Mouse (Mus musculus) neural tube, embryonic 15.5 days (tissue): ENCODE results near the gene Gm17482. TPM values are rescaled to one million over a fixed set of nuclear protein-coding genes. Genes with fewer than 3 reads are reported as not detected.

ENCODE experiments used
- ATAC-seq: fragments of 200-750 bp; cut with Nextera tagmentation; 2 replicates; pipeline ENCODE4 v1.8.0; 2017; ENCODE audit warnings: mild to moderate bottlenecking, moderate TSS enrichment, moderate library complexity; ENCODE audit not compliant: low FRiP score
- H3K27ac ChIP-seq: fragments of 300-500 bp; sonication (generic); replicated peaks from 2 replicates; pipeline ENCODE4 v1.5.1; 2015; ENCODE audit warnings: mild to moderate bottlenecking, inconsistent platforms
- H3K27me3 ChIP-seq: fragments of 300-500 bp; sonication (generic); replicated peaks from 2 replicates; pipeline ENCODE4 v1.6.1; 2015; ENCODE audit warnings: inconsistent platforms
- H3K36me3 ChIP-seq: fragments of 300-500 bp; sonication (generic); 2 replicates; pipeline ENCODE4 v1.6.1; 2015; ENCODE audit warnings: inconsistent platforms
- H3K4me1 ChIP-seq: fragments of 300-500 bp; sonication (generic); 2 replicates; pipeline ENCODE4 v1.6.1; 2015; ENCODE audit warnings: inconsistent platforms
- H3K4me2 ChIP-seq: fragments of 300-500 bp; sonication (generic); 2 replicates; pipeline ENCODE4 v1.6.1; 2015; ENCODE audit warnings: inconsistent platforms, mild to moderate bottlenecking, moderate library complexity
- H3K4me3 ChIP-seq: fragments of 300-500 bp; sonication (generic); replicated peaks from 2 replicates; pipeline ENCODE4 v1.5.1; 2015; ENCODE audit warnings: mild to moderate bottlenecking, inconsistent platforms
- H3K9ac ChIP-seq: fragments of 300-500 bp; sonication (generic); replicated peaks from 2 replicates; pipeline ENCODE4 v1.6.1; 2015; ENCODE audit warnings: mild to moderate bottlenecking, inconsistent platforms
- H3K9me3 ChIP-seq: fragments of 300-500 bp; sonication (generic); replicated peaks from 2 replicates; pipeline ENCODE4 v1.6.1; 2016; ENCODE audit warnings: inconsistent platforms
- WGBS: fragments of 180-500 bp; shearing (Covaris S2); methylation state at CpG from one replicate; pipeline ENCODE4 v1.1.7; 2015; ENCODE audit warnings: mixed read lengths; 5-methylcytosine and 5-hydroxymethylcytosine counted together
- polyA plus RNA-seq: library from polyadenylated mRNA; unstranded; fragments of >200 nt; fragmentation: Nextera tagmentation; extraction: Ambion mirVana; gene quantifications from 2 replicates; pipeline ENCODE4 v1.2.1, GENCODE M21; 2015

The Gm17482 gene
- polyA plus RNA-seq, result not detected in 2 replicates

GRCm38 (mm10) chr6:115227043-115227442, at the start of gene Gm17482:
TSS of gene Gm17482 (plus strand) at chr6:115227343.
- no peaks in the 10 kb centered on the region for H3K36me3 ChIP-seq
- 72% methylated on average over 4 of the region's 4 CpGs for WGBS
- ATAC-seq, result no peak
- H3K9me3 ChIP-seq, result no peaks in the 10 kb centered on the region
- peak within 1 kb of the TSS; percentile 10; the same call in 1 of the 2 replicates for H3K27ac ChIP-seq
- no peak within 1 kb of the TSS for H3K9ac ChIP-seq
- H3K4me1 ChIP-seq, result peaks cover 7% of the 10 kb centered on the region; the same call in 1 of the 2 replicates
- H3K4me3 ChIP-seq, result no peak within 1 kb of the TSS
- H3K27me3 ChIP-seq, result no peaks in the 10 kb centered on the region
- no peak within 1 kb of the TSS for H3K4me2 ChIP-seq

- Histone ChIP-seq H3K9me3 (no peaks in the 10 kb centered on the region), H3K4me2 (no peak overlapping the region), H3K27me3 (no peaks in the 10 kb centered on the region), H3K36me3 (no peaks in the 10 kb centered on the region), H3K9ac (no peak overlapping the region), H3K4me1 (no peaks in the 10 kb centered on the region), H3K4me3 (no peak overlapping the region), H3K27ac (no peak overlapping the region)
- no peak for ATAC-seq
- 40% methylated on average over 3 of the region's 3 CpGs for WGBS
Observed at GRCm38 (mm10) chr6:115178826-115179225, 48.3 kb upstream of the Gm17482 start.

- 71% methylated on average over 2 of the region's 2 CpGs for WGBS
Observed at GRCm38 (mm10) chr6:115181094-115181493, 46.0 kb upstream of the Gm17482 start.

GRCm38 (mm10) chr6:115191111-115191510, 36.0 kb upstream of the Gm17482 start:
- Histone ChIP-seq H3K4me1 (no peaks in the 10 kb centered on the region), H3K9me3 (no peaks in the 10 kb centered on the region), H3K27me3 (no peaks in the 10 kb centered on the region), H3K4me2 (no peak overlapping the region), H3K27ac (no peak overlapping the region), H3K9ac (no peak overlapping the region), H3K4me3 (no peak overlapping the region), H3K36me3 (no peaks in the 10 kb centered on the region)
- 75% methylated on average over 7 of the region's 7 CpGs for WGBS
- no peak for ATAC-seq

More at GRCm38 (mm10) chr6:115181094-115181493, 46.0 kb upstream of the Gm17482 start:
- Histone ChIP-seq H3K4me3 (no peak overlapping the region), H3K9me3 (no peaks in the 10 kb centered on the region), H3K36me3 (no peaks in the 10 kb centered on the region), H3K27me3 (no peaks in the 10 kb centered on the region), H3K4me1 (no peaks in the 10 kb centered on the region), H3K9ac (no peak overlapping the region), H3K27ac (no peak overlapping the region), H3K4me2 (no peak overlapping the region)
- ATAC-seq, result no peak

- Histone ChIP-seq H3K4me2 (no peak overlapping the region), H3K27ac (no peak overlapping the region), H3K27me3 (no peaks in the 10 kb centered on the region), H3K9me3 (no peaks in the 10 kb centered on the region), H3K9ac (no peak overlapping the region), H3K36me3 (no peaks in the 10 kb centered on the region), H3K4me1 (no peaks in the 10 kb centered on the region), H3K4me3 (no peak overlapping the region)
- WGBS, result 88% methylated on average over 3 of the region's 3 CpGs
- ATAC-seq, result no peak
Observed at GRCm38 (mm10) chr6:115200753-115201152, 26.4 kb upstream of the Gm17482 start.

GRCm38 (mm10) chr6:115203029-115203428, 24.1 kb upstream of the Gm17482 start:
- no peak overlapping the region for H3K27ac ChIP-seq
- 76% methylated on average over 3 of the region's 3 CpGs for WGBS
- H3K4me3 ChIP-seq, result no peak overlapping the region
- H3K9me3 ChIP-seq, result no peaks in the 10 kb centered on the region
- no peaks in the 10 kb centered on the region for H3K4me1 ChIP-seq
- ATAC-seq, result no peak
- no peaks in the 10 kb centered on the region for H3K36me3 ChIP-seq
- no peak overlapping the region for H3K9ac ChIP-seq
- no peak overlapping the region for H3K4me2 ChIP-seq
- no peaks in the 10 kb centered on the region for H3K27me3 ChIP-seq

- no peak overlapping the region for H3K9ac ChIP-seq
- H3K4me3 ChIP-seq, result no peak overlapping the region
- no peaks in the 10 kb centered on the region for H3K4me1 ChIP-seq
- H3K27ac ChIP-seq, result no peak overlapping the region
- WGBS, result 78% methylated on average over 2 of the region's 2 CpGs
- no peaks in the 10 kb centered on the region for H3K9me3 ChIP-seq
- no peak for ATAC-seq
- no peak overlapping the region for H3K4me2 ChIP-seq
- no peaks in the 10 kb centered on the region for H3K27me3 ChIP-seq
- H3K36me3 ChIP-seq, result no peaks in the 10 kb centered on the region
Observed at GRCm38 (mm10) chr6:115210187-115210586, 17.0 kb upstream of the Gm17482 start.

GRCm38 (mm10) chr6:115210820-115211219, 16.3 kb upstream of the Gm17482 start:
- no peak for ATAC-seq
- H3K4me1 ChIP-seq, result no peaks in the 10 kb centered on the region
- H3K36me3 ChIP-seq, result no peaks in the 10 kb centered on the region
- WGBS, result 89% methylated on average over 3 of the region's 3 CpGs
- no peak overlapping the region for H3K4me2 ChIP-seq
- no peaks in the 10 kb centered on the region for H3K9me3 ChIP-seq
- no peak overlapping the region for H3K27ac ChIP-seq
- H3K27me3 ChIP-seq, result no peaks in the 10 kb centered on the region
- no peak overlapping the region for H3K9ac ChIP-seq
- no peak overlapping the region for H3K4me3 ChIP-seq

- H3K4me2 ChIP-seq, result no peak overlapping the region
- H3K36me3 ChIP-seq, result no peaks in the 10 kb centered on the region
- H3K4me3 ChIP-seq, result no peak overlapping the region
- H3K27me3 ChIP-seq, result no peaks in the 10 kb centered on the region
- ATAC-seq, result no peak
- H3K9ac ChIP-seq, result no peak overlapping the region
- no peaks in the 10 kb centered on the region for H3K4me1 ChIP-seq
- H3K9me3 ChIP-seq, result no peaks in the 10 kb centered on the region
- WGBS, result 67% methylated on average over 5 of the region's 5 CpGs
- no peak overlapping the region for H3K27ac ChIP-seq
Observed at GRCm38 (mm10) chr6:115212132-115212903, 14.8 kb upstream of the Gm17482 start.

GRCm38 (mm10) chr6:115213129-115213528, 14.0 kb upstream of the Gm17482 start:
- Histone ChIP-seq H3K9ac (no peak overlapping the region), H3K4me3 (no peak overlapping the region), H3K4me2 (no peak overlapping the region), H3K36me3 (no peaks in the 10 kb centered on the region), H3K27me3 (no peaks in the 10 kb centered on the region), H3K27ac (no peak overlapping the region), H3K9me3 (no peaks in the 10 kb centered on the region), H3K4me1 (no peaks in the 10 kb centered on the region)
- WGBS, result 46% methylated on average over 5 of the region's 5 CpGs
- no peak for ATAC-seq

GRCm38 (mm10) chr6:115221215-115221641, 5.9 kb upstream of the Gm17482 start:
- no peak for ATAC-seq
- no peaks in the 10 kb centered on the region for H3K27me3 ChIP-seq
- H3K4me2 ChIP-seq, result no peak overlapping the region
- no peaks in the 10 kb centered on the region for H3K36me3 ChIP-seq
- no peaks in the 10 kb centered on the region for H3K9me3 ChIP-seq
- H3K4me1 ChIP-seq, result peaks cover 12% of the 10 kb centered on the region; the same call in 1 of the 2 replicates
- H3K4me3 ChIP-seq, result no peak overlapping the region
- 76% methylated on average over 8 of the region's 8 CpGs for WGBS
- no peak overlapping the region for H3K27ac ChIP-seq
- no peak overlapping the region for H3K9ac ChIP-seq

- H3K27me3 ChIP-seq, result no peaks in the 10 kb centered on the region
- no peaks in the 10 kb centered on the region for H3K9me3 ChIP-seq
- H3K4me1 ChIP-seq, result peaks cover 15% of the 10 kb centered on the region; the same call in 1 of the 2 replicates
- no peak overlapping the region for H3K27ac ChIP-seq
- no peaks in the 10 kb centered on the region for H3K36me3 ChIP-seq
- H3K4me3 ChIP-seq, result no peak overlapping the region
- H3K9ac ChIP-seq, result no peak overlapping the region
- no peak overlapping the region for H3K4me2 ChIP-seq
- 71% methylated on average over 3 of the region's 3 CpGs for whole genome bisulfite sequencing
- no peak for ATAC-seq
Observed at GRCm38 (mm10) chr6:115225519-115225918, 1.6 kb upstream of the Gm17482 start.
